Mouse (Mus musculus): ENCODE data around the gene Olfr13. TPM values are rescaled to one million over a fixed set of nuclear protein-coding genes. Genes with fewer than 3 reads are reported as not detected.
A peak's percentile ranks its signal among the peaks of the same experiment; 100 is the strongest.
"Not testable (repeated sequence)": the region's sequence is repeated elsewhere in the genome, so short reads cannot be mapped to it uniquely, and the experiment has no call there.

Olfr13 gene
- not detected for total RNA-seq (2021)
- long read RNA-seq, experiment 1, result 0 reads
- long read RNA-seq, experiment 2, result 0 reads

- DNase-seq (ENCODE audit: low spot score in 2 of 2), result no peak
Measured at GRCm38 (mm10) chr6:43171840-43172239, at the start of gene Olfr13. Olfr13 (plus strand) TSS chr6:43172140.

GRCm38 (mm10) chr6:43146267-43146666, 25.7 kb upstream of the Olfr13 start, which contains the start of gene Olfr237-ps1:
Olfr237-ps1 (plus strand) TSS chr6:43146567.
- DNase-seq (ENCODE audit: low spot score in 2 of 2), result not testable (repeated sequence)

- peak in 1 of 2 experiments; percentile 68 for DNase-seq (ENCODE audit: low spot score in 2 of 2)
Measured at GRCm38 (mm10) chr6:43159502-43159901, 12.4 kb upstream of the Olfr13 start.

- DNase-seq (ENCODE audit: low spot score in 2 of 2), result no peak
Measured at GRCm38 (mm10) chr6:43162982-43163381, 9.0 kb upstream of the Olfr13 start, which contains the start of gene Olfr437. Olfr437 (plus strand) TSS chr6:43163282.

GRCm38 (mm10) chr6:43167246-43167645, 4.7 kb upstream of the Olfr13 start:
- DNase-seq (ENCODE audit: low spot score in 2 of 2), result peak in 1 of 2 experiments; percentile 44

- no peak for DNase-seq (ENCODE audit: low spot score in 2 of 2)
Measured at GRCm38 (mm10) chr6:43178129-43178528, 6.2 kb downstream of the Olfr13 start.

- peak; percentile 28 to 50 for DNase-seq (ENCODE audit: low spot score in 2 of 2)
Measured at GRCm38 (mm10) chr6:43178584-43179501, 6.9 kb downstream of the Olfr13 start.

- DNase-seq (ENCODE audit: low spot score in 2 of 2), result no peak
Measured at GRCm38 (mm10) chr6:43190986-43191385, 19.0 kb downstream of the Olfr13 start.

- DNase-seq (ENCODE audit: low spot score in 2 of 2), result no peak
Measured at GRCm38 (mm10) chr6:43196781-43197180, 24.8 kb downstream of the Olfr13 start, which contains the start of gene Olfr435. Olfr435 (plus strand) TSS chr6:43197146.

GRCm38 (mm10) chr6:43198094-43198493, 26.2 kb downstream of the Olfr13 start:
- DNase-seq (ENCODE audit: low spot score in 2 of 2), result no peak

GRCm38 (mm10) chr6:43202786-43203185, 30.8 kb downstream of the Olfr13 start:
- no peak for DNase-seq (ENCODE audit: low spot score in 2 of 2)

GRCm38 (mm10) chr6:43205355-43205754, 33.4 kb downstream of the Olfr13 start:
- DNase-seq (ENCODE audit: low spot score in 2 of 2), result no peak

- DNase-seq (ENCODE audit: low spot score in 2 of 2), result not testable (repeated sequence)
Measured at GRCm38 (mm10) chr6:43212873-43213272, 40.9 kb downstream of the Olfr13 start, which contains the start of gene Olfr434. Olfr434 (plus strand) TSS chr6:43213021.

Other genes with a start within 250 kb of the Olfr13 start
- gene Olfr444, start 223.1 kb upstream of the Olfr13 start, total RNA-seq (2021), result not detected
- gene Olfr441, start 65.8 kb upstream of the Olfr13 start, total RNA-seq (2021), result not detected
- not detected for gene Olfr237-ps1, start 25.6 kb upstream of the Olfr13 start, total RNA-seq (2021)
- not detected for gene Olfr437, start 8.9 kb upstream of the Olfr13 start, total RNA-seq (2021)
- gene Olfr435, start 25.0 kb downstream of the Olfr13 start, total RNA-seq (2021), result not detected
- gene Olfr434, start 40.9 kb downstream of the Olfr13 start, total RNA-seq (2021), result not detected
- gene Olfr47, start 59.4 kb downstream of the Olfr13 start, total RNA-seq (2021), result not detected
- 1 to 10 TPM; 2.5 to 4.9 TPM for gene Arhgef5, start 93.4 kb downstream of the Olfr13 start, total RNA-seq (2021)
- gene Nobox, start 137.4 kb downstream of the Olfr13 start, total RNA-seq (2021), result not detected

Measured in layer of hippocampus, postnatal 14 days (tissue).